Mouse (Mus musculus): Measurements from ENCODE around the gene Rd3. TPM values are rescaled to one million over a fixed set of nuclear protein-coding genes. Genes with fewer than 3 reads are reported as not detected.

Gene Rd3
- polyA plus RNA-seq, 1 experiment: 0.52 TPM

DNA sequence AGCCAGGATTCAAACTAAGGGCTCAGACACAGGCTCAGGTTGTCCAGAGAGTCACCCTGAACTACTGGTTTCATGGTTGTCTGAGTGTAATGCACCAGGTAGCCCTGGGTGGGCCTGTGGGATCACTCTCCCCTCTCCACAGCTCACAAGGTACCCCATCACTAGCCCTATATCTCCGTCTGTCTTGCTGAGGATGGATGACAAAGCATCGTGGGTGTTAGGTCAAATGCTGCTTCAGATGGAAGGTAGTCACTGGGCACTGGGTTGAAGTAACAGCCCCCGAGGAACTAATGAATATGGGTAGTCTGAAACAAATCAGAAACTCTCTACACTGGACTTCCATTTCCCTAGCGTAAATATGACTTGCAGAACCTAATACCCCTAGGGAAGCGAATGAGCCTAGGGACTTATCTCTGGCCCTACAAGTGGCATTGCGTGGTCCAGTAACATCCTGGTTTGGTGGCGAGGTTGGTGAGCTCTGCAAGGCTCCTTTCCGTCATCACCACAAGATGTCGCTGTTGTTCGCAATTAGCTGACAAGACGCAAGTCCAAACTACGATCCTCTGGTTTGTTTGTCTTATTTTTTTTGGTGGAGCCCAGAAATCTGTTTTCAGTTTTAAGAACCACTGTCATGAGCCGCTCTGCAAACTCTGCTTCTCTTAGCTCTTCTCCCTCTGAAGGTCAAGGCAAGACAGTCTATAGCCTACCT, 12.2 kb upstream of the Rd3 start:
- TF ChIP-seq POLR2A (IDR thresholded peaks at IDR 0.05; ENCODE audit: borderline replicate concordance, insufficient read depth, low read length) (no peak), CTCF (IDR thresholded peaks at IDR 0.05; ENCODE audit: borderline replicate concordance, insufficient read depth, low read depth, low read length) (peak; percentile 96)
- 12% methylated on average over 13 of the region's 13 CpGs for WGBS
- no peaks in the 10 kb centered on the region for H3K27me3 ChIP-seq (ENCODE audit: control insufficient read depth, insufficient read depth, low read length)
- no peak overlapping the region for H3K4me3 ChIP-seq (replicated peaks; ENCODE audit: insufficient read depth, low read depth, low read length)
- peak; percentile 64 to 76 for DNase-seq
- no peak overlapping the region for H3K27ac ChIP-seq (ENCODE audit: insufficient read depth, low read length)
- H3K4me1 ChIP-seq (ENCODE audit: control insufficient read depth, insufficient read depth, low read length): no peaks in the 10 kb centered on the region

DNA sequence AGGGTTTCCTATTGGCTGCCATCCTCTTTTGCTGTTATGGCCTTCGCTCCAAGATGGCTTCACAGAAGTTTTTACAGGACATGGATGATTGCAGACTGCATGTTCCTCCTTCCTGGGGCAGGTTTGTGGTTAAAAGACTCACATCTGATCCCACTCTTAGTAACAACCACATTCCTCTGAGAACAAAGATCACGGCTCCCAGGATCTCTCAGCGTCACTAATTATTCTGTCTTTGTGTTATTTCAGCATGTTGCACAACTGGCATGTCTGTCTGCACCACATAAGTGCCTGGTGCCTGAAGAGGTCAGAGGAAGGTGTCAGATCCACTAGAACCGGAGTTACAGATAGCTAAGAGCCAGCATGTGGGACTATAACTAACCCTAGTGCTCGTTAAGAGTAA, 7.2 kb upstream of the Rd3 start:
- TF ChIP-seq CTCF (IDR thresholded peaks at IDR 0.05; ENCODE audit: borderline replicate concordance, insufficient read depth, low read depth, low read length): no peak
- no peak for TF ChIP-seq POLR2A (IDR thresholded peaks at IDR 0.05; ENCODE audit: borderline replicate concordance, insufficient read depth, low read length)
- no peak for DNase-seq
- WGBS: 72% methylated on average over 5 of the region's 5 CpGs
- Histone ChIP-seq H3K27me3 (ENCODE audit: control insufficient read depth, insufficient read depth, low read length) (no peaks in the 10 kb centered on the region), H3K4me3 (replicated peaks; ENCODE audit: insufficient read depth, low read depth, low read length) (no peak overlapping the region), H3K4me1 (ENCODE audit: control insufficient read depth, insufficient read depth, low read length) (no peaks in the 10 kb centered on the region), H3K27ac (ENCODE audit: insufficient read depth, low read length) (no peak overlapping the region)

DNA sequence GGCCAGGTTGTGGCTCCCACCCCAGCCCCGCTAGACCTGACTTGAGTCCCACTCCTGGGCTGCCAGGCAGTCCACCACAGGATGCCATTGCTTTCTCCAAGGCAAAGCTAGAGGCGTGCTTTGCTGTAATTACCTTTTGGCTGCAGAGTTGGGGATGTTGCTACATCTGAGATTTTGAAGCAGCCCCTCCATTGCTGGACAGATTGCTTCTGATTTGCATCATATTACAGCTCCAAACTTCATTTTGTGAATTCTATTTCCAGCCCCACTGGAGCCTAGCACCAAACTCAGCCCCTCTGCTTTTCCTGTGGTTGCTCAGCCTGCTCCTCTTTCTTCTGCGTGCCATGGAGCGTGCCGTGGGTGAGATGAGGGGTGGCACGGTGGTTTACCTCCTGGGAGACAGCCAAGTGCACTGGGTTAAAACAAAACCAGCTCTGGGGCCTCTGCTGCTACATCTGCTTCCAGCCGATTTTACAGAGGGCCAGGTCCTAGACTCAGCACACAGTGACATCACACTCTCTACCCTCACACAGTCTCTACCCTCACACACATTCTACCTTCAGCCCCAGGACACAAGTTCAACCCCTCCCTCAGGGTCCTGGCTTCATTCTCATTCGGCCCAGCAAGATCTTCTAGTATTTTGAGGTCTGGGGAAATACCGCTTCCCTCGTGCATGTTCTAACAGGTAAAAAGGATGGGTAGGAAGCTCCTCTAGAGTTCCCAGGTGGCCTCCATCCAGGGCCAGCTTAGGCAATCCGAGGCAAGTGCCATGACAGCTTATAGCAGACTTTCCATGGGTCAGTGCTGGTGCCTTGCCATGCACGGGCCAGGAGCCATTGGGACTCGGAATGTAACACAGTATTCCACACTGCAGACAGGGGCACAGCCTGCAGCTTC, 2.4 kb upstream of the Rd3 start:
- WGBS: 38% methylated on average over 13 of the region's 13 CpGs

DNA sequence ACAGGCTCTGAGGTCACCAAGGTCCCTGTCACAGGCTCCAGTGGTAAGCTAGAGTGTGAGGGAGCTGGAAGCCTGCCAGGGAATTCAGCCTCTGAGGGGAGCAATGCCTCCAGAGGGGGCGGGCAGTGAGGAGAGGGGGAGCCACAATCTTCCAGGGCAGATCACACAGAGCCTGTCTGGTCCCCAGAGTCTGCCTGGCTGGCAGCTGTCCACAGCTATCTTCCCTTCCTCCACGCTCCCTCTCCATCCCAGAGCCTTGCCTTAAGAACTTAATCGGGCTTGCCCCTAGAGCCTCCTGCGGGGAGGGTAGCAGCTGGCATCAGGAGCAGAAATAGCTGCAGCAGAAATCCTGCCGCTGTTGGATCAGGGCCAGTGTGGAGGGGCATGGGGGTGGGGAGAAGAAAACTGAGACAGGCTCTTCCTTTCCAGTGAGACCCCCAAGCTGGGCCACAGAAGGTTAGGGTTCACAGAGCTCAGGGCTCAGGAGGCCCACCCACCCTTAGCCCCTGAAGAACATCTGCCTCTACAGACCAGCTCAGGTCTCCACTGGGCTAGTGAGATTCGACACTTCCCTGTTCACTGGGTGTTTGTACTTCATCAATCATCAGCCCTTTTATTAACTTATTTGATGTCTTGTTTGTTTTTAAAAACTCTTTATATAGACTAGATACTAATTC, 4.4 kb downstream of the Rd3 start:
- Histone ChIP-seq H3K27me3 (ENCODE audit: control insufficient read depth, insufficient read depth, low read length) (no peaks in the 10 kb centered on the region), H3K27ac (ENCODE audit: insufficient read depth, low read length) (no peak overlapping the region), H3K4me1 (ENCODE audit: control insufficient read depth, insufficient read depth, low read length) (no peaks in the 10 kb centered on the region), H3K4me3 (replicated peaks; ENCODE audit: insufficient read depth, low read depth, low read length) (no peak overlapping the region)
- WGBS: 12% methylated on average over 6 of the region's 6 CpGs
- no peak for DNase-seq
- TF ChIP-seq CTCF (IDR thresholded peaks at IDR 0.05; ENCODE audit: borderline replicate concordance, insufficient read depth, low read depth, low read length) (no peak), POLR2A (IDR thresholded peaks at IDR 0.05; ENCODE audit: borderline replicate concordance, insufficient read depth, low read length) (no peak)

More for the DNA sequence above, 2.4 kb upstream of the Rd3 start:
- no peak for TF ChIP-seq CTCF (IDR thresholded peaks at IDR 0.05; ENCODE audit: borderline replicate concordance, insufficient read depth, low read depth, low read length)
- no peak for TF ChIP-seq POLR2A (IDR thresholded peaks at IDR 0.05; ENCODE audit: borderline replicate concordance, insufficient read depth, low read length)
- no peak for DNase-seq
- Histone ChIP-seq H3K27ac (ENCODE audit: insufficient read depth, low read length) (no peak overlapping the region), H3K4me3 (replicated peaks; ENCODE audit: insufficient read depth, low read depth, low read length) (no peak overlapping the region), H3K4me1 (ENCODE audit: control insufficient read depth, insufficient read depth, low read length) (no peaks in the 10 kb centered on the region), H3K27me3 (ENCODE audit: control insufficient read depth, insufficient read depth, low read length) (no peaks in the 10 kb centered on the region)

DNA sequence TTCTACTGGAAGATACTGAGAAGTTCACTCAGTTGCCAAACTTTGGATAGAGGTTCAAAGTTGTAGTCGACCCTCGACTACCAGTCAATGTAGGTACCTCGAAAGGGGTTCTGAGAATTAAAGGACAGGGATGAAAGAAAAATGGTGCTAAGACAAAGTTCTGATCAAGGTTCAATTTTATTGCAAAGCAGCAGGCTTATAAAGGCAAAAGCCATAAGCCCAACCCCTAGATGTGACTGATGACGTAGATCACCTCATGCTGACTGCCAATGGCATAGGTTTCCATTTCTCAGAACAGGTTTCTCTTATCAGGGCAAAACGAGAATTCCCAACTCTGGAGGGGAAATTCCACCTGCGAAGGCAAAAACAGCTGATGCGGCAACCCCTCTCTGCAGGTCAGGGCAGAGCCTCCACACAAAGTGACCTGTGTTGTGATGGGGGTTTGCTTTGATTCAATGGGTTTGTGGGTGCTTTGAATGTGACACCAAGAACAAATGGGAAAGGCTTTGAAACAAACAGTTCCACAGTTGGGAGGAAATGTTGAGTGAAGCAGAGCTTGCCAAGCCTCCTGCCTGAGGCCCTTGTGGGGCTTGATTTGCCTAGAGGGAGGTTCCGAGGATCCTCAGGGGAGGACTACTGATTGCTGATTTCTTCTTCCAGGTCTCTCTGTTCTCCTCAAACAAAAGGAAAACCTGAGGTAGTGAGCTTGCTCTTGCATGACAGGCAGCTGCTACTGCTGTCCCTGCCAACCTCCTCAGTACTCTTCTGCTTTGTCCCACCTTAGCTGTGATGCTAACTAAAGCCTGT, 9.7 kb downstream of the Rd3 start:
- no peak overlapping the region for H3K4me3 ChIP-seq (replicated peaks; ENCODE audit: insufficient read depth, low read depth, low read length)
- TF ChIP-seq CTCF (IDR thresholded peaks at IDR 0.05; ENCODE audit: borderline replicate concordance, insufficient read depth, low read depth, low read length) (no peak), POLR2A (IDR thresholded peaks at IDR 0.05; ENCODE audit: borderline replicate concordance, insufficient read depth, low read length) (no peak)
- no peaks in the 10 kb centered on the region for H3K27me3 ChIP-seq (ENCODE audit: control insufficient read depth, insufficient read depth, low read length)
- H3K4me1 ChIP-seq (ENCODE audit: control insufficient read depth, insufficient read depth, low read length): no peaks in the 10 kb centered on the region
- H3K27ac ChIP-seq (ENCODE audit: insufficient read depth, low read length): no peak overlapping the region
- DNase-seq: no peak
- WGBS: 76% methylated on average over 8 of the region's 8 CpGs

DNA sequence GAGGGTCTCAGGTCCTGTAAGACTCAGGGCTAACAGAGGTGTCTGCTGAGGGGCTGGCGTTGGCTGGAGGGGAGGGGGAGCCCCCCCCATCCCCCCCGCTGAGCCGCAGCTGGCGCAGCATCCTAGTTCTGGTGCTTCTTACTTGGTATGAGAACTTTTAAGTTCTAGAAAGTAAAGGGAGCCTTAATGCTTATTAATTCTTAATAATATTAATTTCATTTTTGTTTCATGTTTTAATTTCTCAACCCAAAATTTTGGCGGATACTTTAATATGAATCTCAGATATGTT, 10.3 kb downstream of the Rd3 start:
- 55% methylated on average over 5 of the region's 5 CpGs for WGBS
- Histone ChIP-seq H3K27ac (ENCODE audit: insufficient read depth, low read length) (no peak overlapping the region), H3K4me1 (ENCODE audit: control insufficient read depth, insufficient read depth, low read length) (no peaks in the 10 kb centered on the region), H3K27me3 (ENCODE audit: control insufficient read depth, insufficient read depth, low read length) (no peaks in the 10 kb centered on the region), H3K4me3 (replicated peaks; ENCODE audit: insufficient read depth, low read depth, low read length) (no peak overlapping the region)
- no peak for DNase-seq
- TF ChIP-seq CTCF (IDR thresholded peaks at IDR 0.05; ENCODE audit: borderline replicate concordance, insufficient read depth, low read depth, low read length): no peak
- TF ChIP-seq POLR2A (IDR thresholded peaks at IDR 0.05; ENCODE audit: borderline replicate concordance, insufficient read depth, low read length): no peak

DNA sequence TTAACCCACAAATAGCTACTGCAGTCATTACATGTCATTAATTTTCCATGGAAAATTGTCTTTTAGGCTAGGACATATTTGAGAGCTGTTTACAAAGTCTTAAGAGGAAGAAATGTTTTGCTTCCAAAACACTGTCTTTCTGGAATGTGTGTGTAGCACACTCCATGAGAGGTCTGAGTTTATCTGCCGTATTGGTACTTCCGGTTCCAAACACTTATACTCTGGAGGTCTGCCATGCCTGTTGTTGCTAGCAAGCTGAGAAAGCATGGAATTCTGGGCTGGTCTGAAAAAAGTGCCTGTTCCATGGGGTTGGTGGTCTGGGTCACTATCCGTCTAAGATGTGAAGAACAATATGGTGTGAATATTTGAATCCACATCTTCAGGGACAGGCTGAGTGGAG, 11.5 kb downstream of the Rd3 start:
- DNase-seq: no peak
- Histone ChIP-seq H3K4me1 (ENCODE audit: control insufficient read depth, insufficient read depth, low read length) (no peaks in the 10 kb centered on the region), H3K27ac (ENCODE audit: insufficient read depth, low read length) (no peak overlapping the region), H3K27me3 (ENCODE audit: control insufficient read depth, insufficient read depth, low read length) (no peaks in the 10 kb centered on the region), H3K4me3 (replicated peaks; ENCODE audit: insufficient read depth, low read depth, low read length) (no peak overlapping the region)
- 70% methylated on average over 3 of the region's 3 CpGs for WGBS
- no peak for TF ChIP-seq POLR2A (IDR thresholded peaks at IDR 0.05; ENCODE audit: borderline replicate concordance, insufficient read depth, low read length)
- TF ChIP-seq CTCF (IDR thresholded peaks at IDR 0.05; ENCODE audit: borderline replicate concordance, insufficient read depth, low read depth, low read length): no peak

All from cerebellum, adult 2 months (tissue).